Mouse (Mus musculus) bone marrow, adult 2 months (tissue): ENCODE data around the gene Dusp6. TPM values are rescaled to one million over a fixed set of nuclear protein-coding genes. Genes with fewer than 3 reads are reported as not detected.

ENCODE experiments used
- H3K27ac ChIP-seq: fragments of 200-500 bp; 2 replicates; pipeline ENCODE4 v1.5.1; 2012; ENCODE audit warnings: low read depth, mild to moderate bottlenecking, control low read depth, inconsistent platforms, low read length; ENCODE audit not compliant: control insufficient read depth, poor library complexity, insufficient read depth
- H3K4me1 ChIP-seq: fragments of 200-500 bp; 2 replicates; pipeline ENCODE4 v1.6.1; 2011; ENCODE audit warnings: low read length; ENCODE audit not compliant: control insufficient read depth, insufficient read depth
- H3K4me3 ChIP-seq: fragments of 200-500 bp; replicated peaks from 2 replicates; pipeline ENCODE3; 2011; ENCODE audit warnings: mild to moderate bottlenecking, low read depth, low read length, control low read depth; ENCODE audit not compliant: control insufficient read depth
- CTCF ChIP-seq: fragments of 200-500 bp; IDR thresholded peaks from 2 replicates; pipeline ENCODE4 v1.5.1; 2011; ENCODE audit warnings: low read length, control low read depth; ENCODE audit not compliant: control insufficient read depth, insufficient read depth
- POLR2A ChIP-seq: fragments of 200-500 bp; IDR thresholded peaks from 2 replicates; pipeline ENCODE4 v1.6.1; 2011; ENCODE audit warnings: low read depth, mild to moderate bottlenecking, control low read depth, low read length, borderline replicate concordance; ENCODE audit not compliant: control insufficient read depth
- WGBS: fragments of 180-500 bp; shearing (Covaris S2); methylation state at CpG from one replicate; pipeline ENCODE4 v1.1.7; 2018; 5-methylcytosine and 5-hydroxymethylcytosine counted together
- polyA plus RNA-seq: library from polyadenylated mRNA; stranded (reverse); fragments of >200 nt; gene quantifications from 2 replicates; pipeline ENCODE4 v1.2.4, GENCODE M21; 2011; ENCODE audit warnings: low replicate concordance; ENCODE audit not compliant: missing spikeins, insufficient read depth, insufficient read length

The Dusp6 gene
- polyA plus RNA-seq, 1 experiment = 43.1 TPM

DNA sequence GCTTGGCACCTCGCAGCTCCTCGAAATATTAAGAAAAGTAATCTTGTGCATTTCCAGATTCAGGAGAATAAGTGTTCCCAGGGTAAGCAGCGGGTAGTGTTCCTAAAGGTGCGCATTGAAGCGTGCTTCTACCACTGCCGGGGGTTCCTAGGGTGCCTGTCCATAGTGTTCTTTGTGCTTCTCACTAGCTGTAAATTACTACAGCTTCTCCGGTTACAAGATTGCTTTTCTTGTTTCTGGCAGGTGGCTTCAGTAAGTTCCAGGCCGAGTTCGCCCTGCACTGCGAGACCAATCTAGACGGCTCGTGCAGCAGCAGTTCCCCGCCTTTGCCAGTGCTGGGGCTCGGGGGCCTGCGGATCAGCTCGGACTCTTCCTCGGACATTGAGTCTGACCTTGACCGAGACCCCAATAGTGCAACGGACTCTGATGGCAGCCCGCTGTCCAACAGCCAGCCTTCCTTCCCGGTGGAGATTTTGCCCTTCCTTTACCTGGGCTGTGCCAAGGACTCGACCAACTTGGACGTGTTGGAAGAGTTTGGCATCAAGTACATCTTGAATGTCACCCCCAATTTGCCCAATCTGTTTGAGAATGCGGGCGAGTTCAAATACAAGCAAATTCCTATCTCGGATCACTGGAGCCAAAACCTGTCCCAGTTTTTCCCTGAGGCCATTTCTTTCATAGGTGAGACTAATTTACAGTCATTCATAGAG is 1.4 kb downstream of the Dusp6 start:
- 1% methylated on average over 26 of the region's 26 CpGs for WGBS
- no peak for TF ChIP-seq POLR2A
- TF ChIP-seq CTCF = no peak
- H3K27ac ChIP-seq = peak overlapping the region; percentile 98
- H3K4me1 ChIP-seq = peaks cover 3% of the 10 kb centered on the region
- H3K4me3 ChIP-seq = peak overlapping the region; percentile 87

- Histone ChIP-seq H3K4me3 (peak overlapping the region; percentile 60), H3K4me1 (peaks cover 4% of the 10 kb centered on the region), H3K27ac (no peak overlapping the region; the same call in 1 of the 2 replicates)
- TF ChIP-seq POLR2A (no peak), CTCF (no peak)
- WGBS = 3% methylated on average over 7 of the region's 7 CpGs
Measured at GRCm38 (mm10) chr10:99265011-99265694, 2.1 kb downstream of the Dusp6 start.

DNA sequence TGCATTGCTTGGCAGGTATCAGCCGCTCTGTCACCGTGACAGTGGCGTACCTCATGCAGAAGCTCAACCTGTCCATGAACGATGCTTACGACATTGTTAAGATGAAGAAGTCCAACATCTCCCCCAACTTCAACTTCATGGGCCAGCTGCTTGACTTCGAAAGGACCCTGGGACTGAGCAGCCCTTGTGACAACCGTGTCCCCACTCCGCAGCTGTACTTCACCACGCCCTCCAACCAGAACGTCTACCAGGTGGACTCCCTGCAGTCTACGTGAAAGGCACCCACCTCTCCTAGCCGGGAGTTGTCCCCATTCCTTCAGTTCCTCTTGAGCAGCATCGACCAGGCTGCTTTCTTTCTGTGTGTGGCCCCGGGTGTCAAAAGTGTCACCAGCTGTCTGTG is 3.0 kb downstream of the Dusp6 start:
- no peak for TF ChIP-seq CTCF
- TF ChIP-seq POLR2A = no peak
- peak overlapping the region; percentile 68 for H3K4me3 ChIP-seq
- H3K4me1 ChIP-seq = peaks cover 4% of the 10 kb centered on the region
- peak overlapping the region; percentile 11 for H3K27ac ChIP-seq
- WGBS = 28% methylated on average over 14 of the region's 14 CpGs

DNA sequence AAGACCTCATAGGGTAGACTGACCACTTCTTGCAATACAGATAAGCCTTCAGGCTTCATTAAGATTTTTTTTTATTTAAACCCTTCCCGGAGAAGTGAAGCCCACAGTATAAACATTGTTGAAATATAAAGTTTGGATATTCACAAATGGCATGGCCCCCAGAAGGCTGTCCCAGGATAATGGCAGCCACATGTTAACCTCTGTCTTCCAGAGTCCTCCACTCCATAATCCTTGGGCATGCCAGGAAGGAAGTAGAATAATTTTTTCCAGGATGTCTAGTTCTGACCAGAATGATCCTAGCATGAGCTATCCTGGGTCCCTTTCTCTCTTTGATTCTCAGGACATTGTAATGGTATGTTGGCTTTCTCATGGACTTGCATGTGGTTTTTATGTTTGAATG is 4.6 kb downstream of the Dusp6 start:
- Histone ChIP-seq H3K27ac (no peak overlapping the region), H3K4me1 (peaks cover 4% of the 10 kb centered on the region), H3K4me3 (no peak overlapping the region)
- WGBS = 81% methylated on average over 1 of the region's 1 CpGs
- TF ChIP-seq POLR2A (no peak), CTCF (no peak)

DNA sequence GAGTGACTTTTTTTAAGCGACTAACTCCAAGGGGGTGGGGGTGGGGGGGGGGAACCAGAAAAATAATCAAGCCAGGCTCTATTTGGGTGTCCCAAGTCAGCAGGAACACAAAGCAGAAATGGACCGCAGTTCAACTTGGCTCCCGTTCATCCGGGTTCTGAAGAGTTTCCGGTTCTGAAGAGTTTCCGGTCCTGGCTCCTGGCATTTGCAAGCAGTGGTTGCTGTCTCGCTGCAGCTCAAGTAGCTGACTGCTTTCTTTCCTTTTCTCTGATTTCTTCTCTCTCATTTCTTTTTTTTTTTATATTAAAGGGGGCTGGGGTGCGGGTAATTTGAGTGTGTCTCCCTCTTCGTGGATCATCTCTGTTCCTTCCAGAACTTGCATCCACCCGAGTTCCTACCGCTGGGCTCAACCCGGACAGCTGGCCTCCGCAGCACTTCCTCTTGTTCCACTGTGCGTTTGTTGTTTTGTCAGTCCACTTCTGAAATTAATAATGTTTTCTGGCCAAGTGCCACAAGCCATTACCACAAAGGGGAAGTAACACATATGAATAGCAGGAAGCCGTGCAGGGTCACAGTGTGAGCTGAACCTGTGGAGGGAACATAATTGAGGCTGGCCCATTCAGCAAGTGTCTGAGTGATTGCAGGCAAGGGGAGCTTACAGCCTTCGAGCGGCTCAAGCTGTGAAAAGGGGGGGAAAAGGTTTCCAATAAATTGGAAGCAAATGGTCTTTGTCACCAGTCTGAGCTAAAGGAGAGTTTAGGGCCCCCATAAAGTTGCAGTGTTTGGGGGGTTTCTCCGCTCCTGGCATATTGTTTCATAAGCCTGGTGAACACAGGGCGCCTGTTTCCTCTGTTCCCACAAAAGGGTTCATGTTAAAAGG is 5.6 kb downstream of the Dusp6 start:
- no peak for TF ChIP-seq POLR2A
- TF ChIP-seq CTCF = no peak
- peak overlapping the region; percentile 32 for H3K4me3 ChIP-seq
- peak overlapping the region; percentile 77 for H3K27ac ChIP-seq
- 4% methylated on average over 19 of the region's 19 CpGs for WGBS
- peaks cover 5% of the 10 kb centered on the region for H3K4me1 ChIP-seq

DNA sequence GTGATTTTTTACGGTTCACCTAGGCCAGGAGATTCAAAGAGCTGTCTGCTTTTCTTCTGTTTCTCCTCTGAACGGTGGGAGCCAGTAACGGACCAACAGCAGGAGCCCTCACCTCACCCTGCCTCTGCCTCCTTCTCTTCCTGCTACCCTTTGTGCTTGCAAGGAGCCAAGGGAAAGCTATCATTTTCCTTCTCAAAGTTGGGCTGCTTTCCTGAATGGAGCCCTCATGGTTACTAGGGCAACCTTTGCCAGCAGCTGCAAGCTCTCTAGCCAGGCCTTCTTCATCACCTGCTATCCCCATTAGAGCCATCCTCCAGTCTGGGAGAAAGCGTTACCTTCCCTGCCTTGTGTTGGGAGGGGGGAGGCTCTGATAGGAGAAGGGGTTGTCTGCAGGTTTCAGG is 6.3 kb downstream of the Dusp6 start:
- H3K27ac ChIP-seq = peak overlapping the region; percentile 68
- no peak for TF ChIP-seq POLR2A
- TF ChIP-seq CTCF = no peak
- no peak overlapping the region for H3K4me3 ChIP-seq
- H3K4me1 ChIP-seq = peaks cover 5% of the 10 kb centered on the region
- 29% methylated on average over 4 of the region's 4 CpGs for WGBS

- peak overlapping the region; percentile 68 for H3K27ac ChIP-seq
- no peak overlapping the region for H3K4me3 ChIP-seq
- WGBS = 67% methylated on average over 6 of the region's 6 CpGs
- H3K4me1 ChIP-seq = peaks cover 5% of the 10 kb centered on the region
- TF ChIP-seq POLR2A (no peak), CTCF (no peak)
Measured at GRCm38 (mm10) chr10:99269704-99270103, 6.7 kb downstream of the Dusp6 start.

GRCm38 (mm10) chr10:99270406-99270805 is 7.4 kb downstream of the Dusp6 start:
- H3K4me1 ChIP-seq = peaks cover 5% of the 10 kb centered on the region
- no peak for TF ChIP-seq CTCF
- no peak for TF ChIP-seq POLR2A
- H3K4me3 ChIP-seq = peak overlapping the region; percentile 17
- 4% methylated on average over 10 of the region's 10 CpGs for WGBS
- H3K27ac ChIP-seq = peak overlapping the region; percentile 79
